Mouse (Mus musculus): ENCODE results near the gene Eif4g3. TPM values are rescaled to one million over a fixed set of nuclear protein-coding genes. Genes with fewer than 3 reads are reported as not detected.

Gene Eif4g3
- polyA plus RNA-seq, 1 experiment from 2014 or later = 43.9 TPM

- peaks cover 45% of the 10 kb centered on the region for H3K36me3 ChIP-seq (ENCODE audit: poor library complexity, severe bottlenecking)
- ATAC-seq = no peak
Measured at GRCm38 (mm10) chr4:138221406-138221805, 228.6 kb downstream of the Eif4g3 start.

DNA sequence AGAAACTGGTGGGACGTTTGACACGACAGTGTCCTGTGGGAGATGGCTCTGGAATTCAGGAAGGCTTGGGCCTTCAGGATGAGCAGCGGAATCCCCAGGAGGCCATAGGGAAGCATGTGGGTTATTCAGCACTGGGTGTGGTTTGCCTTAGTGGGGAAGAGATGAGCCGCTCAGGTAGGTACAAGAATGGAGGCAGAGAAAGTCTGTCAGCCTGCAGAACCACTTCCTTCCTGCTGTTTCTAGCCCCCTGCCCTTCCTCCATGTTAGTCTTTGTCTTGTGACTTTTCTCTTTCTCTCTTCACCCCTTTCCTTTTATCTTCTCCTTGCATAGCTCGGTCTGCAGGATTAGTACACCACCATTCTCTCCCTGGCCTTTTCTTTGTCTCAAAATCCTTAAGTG lies 229.6 kb downstream of the Eif4g3 start:
- H3K27ac ChIP-seq = no peak overlapping the region
- no peaks in the 10 kb centered on the region for H3K27me3 ChIP-seq
- 88% methylated on average over 5 of the region's 5 CpGs for WGBS
- no peak overlapping the region for H3K4me3 ChIP-seq
- ATAC-seq = no peak
- peaks cover 30% of the 10 kb centered on the region for H3K4me1 ChIP-seq
- H3K4me2 ChIP-seq = no peak overlapping the region
- H3K9ac ChIP-seq = no peak overlapping the region
- peaks cover 54% of the 10 kb centered on the region for H3K36me3 ChIP-seq (ENCODE audit: poor library complexity, severe bottlenecking)
- no peaks in the 10 kb centered on the region for H3K9me3 ChIP-seq (replicated peaks)

More at GRCm38 (mm10) chr4:138221406-138221805, 228.6 kb downstream of the Eif4g3 start:
- Histone ChIP-seq H3K27me3 (no peaks in the 10 kb centered on the region), H3K27ac (no peak overlapping the region), H3K4me3 (no peak overlapping the region), H3K4me1 (peaks cover 30% of the 10 kb centered on the region), H3K9ac (no peak overlapping the region), H3K9me3 (replicated peaks) (no peaks in the 10 kb centered on the region), H3K4me2 (no peak overlapping the region)
- 93% methylated on average over 5 of the region's 5 CpGs for WGBS

- no peaks in the 10 kb centered on the region for H3K27me3 ChIP-seq
- no peak overlapping the region for H3K4me3 ChIP-seq
- H3K36me3 ChIP-seq (ENCODE audit: poor library complexity, severe bottlenecking) = peaks cover 66% of the 10 kb centered on the region
- H3K27ac ChIP-seq = no peak overlapping the region
- H3K9me3 ChIP-seq (replicated peaks) = no peaks in the 10 kb centered on the region
- WGBS = 90% methylated on average over 10 of the region's 10 CpGs
- ATAC-seq = no peak
- no peak overlapping the region for H3K9ac ChIP-seq
- H3K4me1 ChIP-seq = peaks cover 21% of the 10 kb centered on the region
- no peak overlapping the region for H3K4me2 ChIP-seq
Measured at GRCm38 (mm10) chr4:138223623-138224022, 230.8 kb downstream of the Eif4g3 start.

DNA sequence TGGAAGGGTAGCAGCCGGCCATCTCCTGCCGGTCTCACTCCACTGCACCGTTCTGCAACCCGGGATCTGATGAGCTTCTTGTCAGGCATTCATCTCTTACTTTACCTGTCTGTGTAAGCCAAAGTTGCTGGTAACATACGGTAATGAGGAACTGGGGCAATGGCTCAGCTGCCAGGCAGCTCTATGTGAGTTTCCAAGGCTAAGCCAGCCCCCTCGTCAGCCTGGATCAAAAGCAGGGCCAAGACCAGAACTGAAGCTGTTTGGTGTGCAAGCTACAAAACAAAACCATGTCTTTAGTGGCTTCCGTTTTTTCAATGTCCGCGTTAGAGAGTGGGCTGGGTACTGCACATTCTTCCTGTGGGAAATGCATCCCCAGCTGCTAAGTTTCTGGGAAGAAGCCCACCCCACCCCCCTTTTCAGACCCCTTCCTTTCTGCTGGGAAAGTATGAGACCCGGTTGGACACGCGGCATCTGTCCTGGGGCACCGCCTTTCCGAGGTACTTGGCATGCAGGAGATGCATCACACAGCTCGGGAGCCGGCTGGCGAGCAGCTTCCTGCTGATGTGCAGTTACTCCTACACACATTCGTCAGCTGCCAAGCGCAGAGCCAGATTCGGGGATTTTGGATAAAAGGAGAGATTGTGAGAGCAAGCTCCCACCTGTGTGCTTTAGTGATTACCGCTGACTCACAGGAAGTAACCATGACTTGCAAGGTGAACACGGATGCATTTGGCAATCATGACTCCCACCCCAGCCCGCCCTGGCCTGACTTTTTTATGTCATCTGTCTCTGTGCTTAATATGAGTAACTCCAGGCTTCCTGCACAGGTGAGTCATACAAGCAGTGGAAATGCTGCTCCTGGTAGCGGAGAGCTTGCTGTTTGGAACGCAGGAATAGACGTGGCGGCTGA lies 254.2 kb downstream of the Eif4g3 start:
- H3K4me3 ChIP-seq = no peak overlapping the region
- peaks cover 60% of the 10 kb centered on the region for H3K36me3 ChIP-seq (ENCODE audit: poor library complexity, severe bottlenecking)
- no peak for ATAC-seq
- H3K27ac ChIP-seq = no peak overlapping the region
- peaks cover 25% of the 10 kb centered on the region for H3K4me1 ChIP-seq
- no peak overlapping the region for H3K9ac ChIP-seq
- H3K27me3 ChIP-seq = peaks cover 30% of the 10 kb centered on the region
- H3K4me2 ChIP-seq = no peak overlapping the region
- no peaks in the 10 kb centered on the region for H3K9me3 ChIP-seq (replicated peaks)
- WGBS = 70% methylated on average over 27 of the region's 27 CpGs

DNA sequence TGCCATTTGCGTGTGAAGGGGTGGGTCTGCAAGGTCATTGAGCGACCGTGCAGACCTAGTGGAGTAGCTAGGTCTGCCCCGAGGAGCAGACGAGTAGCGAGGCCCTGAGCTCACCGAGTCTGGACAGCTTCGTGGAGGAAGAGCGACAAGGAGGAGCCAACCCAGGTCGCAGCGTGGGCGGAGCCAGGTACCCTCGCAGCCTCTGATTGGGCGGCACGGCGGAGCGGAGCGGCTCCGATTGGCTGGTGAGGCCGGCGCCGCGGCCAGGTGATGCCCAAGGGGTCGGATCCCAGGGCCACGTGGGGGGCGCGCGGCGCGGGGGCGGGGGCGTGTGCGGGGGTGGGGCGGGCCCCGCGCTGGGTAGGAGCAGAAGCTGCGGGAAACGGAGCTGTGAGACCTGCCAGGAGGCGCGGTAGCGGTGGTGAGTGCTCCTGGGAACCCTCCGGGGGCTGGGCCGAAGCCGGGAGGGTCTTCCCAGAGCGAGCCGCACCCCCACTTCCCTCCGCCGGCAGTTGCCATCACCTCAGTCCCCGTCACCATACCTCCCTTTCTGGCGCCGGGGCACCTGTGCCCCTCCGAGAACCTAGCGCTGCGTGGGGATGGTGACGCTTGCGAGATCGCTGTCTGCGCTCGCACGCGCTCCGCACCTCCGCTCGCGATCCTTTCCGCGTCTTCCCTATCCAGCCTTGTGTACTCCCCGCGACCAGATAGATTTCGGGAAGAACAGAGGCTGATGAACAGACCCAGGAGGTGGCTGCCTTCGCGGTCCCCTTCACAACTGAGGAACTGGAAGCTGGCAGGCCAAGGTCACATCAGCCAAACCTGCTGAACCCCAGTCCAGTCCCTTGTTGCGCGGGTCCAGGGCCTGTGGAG lies 257.5 kb downstream of the Eif4g3 start, which contains the start of the genes Sh2d5 and Kif17:
Sh2d5 (plus strand) TSS at position 316 of the 873 bp plus-strand sequence.
Kif17 (plus strand) TSS at position 348 of the 873 bp plus-strand sequence.
- Histone ChIP-seq H3K4me2 (peak within 1 kb of the TSS; percentile 98), H3K9me3 (replicated peaks) (no peaks in the 10 kb centered on the region), H3K4me3 (peak within 1 kb of the TSS; percentile 54), H3K27me3 (peaks cover 61% of the 10 kb centered on the region), H3K9ac (peak within 1 kb of the TSS; percentile 63), H3K36me3 (ENCODE audit: poor library complexity, severe bottlenecking) (peaks cover 27% of the 10 kb centered on the region), H3K4me1 (peaks cover 34% of the 10 kb centered on the region), H3K27ac (peak within 1 kb of the TSS; percentile 19; the same call in 1 of the 2 replicates)
- WGBS = under 1% methylated on average over 57 of the region's 74 CpGs
- ATAC-seq = peak; percentile 92

DNA sequence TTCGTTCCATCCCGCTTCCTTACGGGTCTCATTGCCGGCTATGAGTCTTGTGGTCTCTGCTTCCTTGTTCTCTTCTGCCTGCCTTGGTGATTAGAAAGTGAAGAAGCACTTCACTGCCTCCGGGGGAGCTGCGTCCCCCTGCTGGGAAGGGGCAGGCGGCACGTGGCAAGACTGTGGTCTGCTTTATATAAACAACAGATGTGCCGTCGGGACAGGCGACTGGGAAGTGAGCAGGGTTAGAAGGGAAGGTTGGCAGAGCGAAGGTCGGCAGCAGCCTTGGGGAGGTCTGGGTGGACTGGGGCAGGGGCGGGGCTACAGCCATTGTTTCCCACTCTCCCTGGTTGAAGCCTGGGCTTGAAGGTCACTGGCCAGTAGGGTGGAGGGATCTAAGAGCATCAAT lies 259.0 kb downstream of the Eif4g3 start:
- Histone ChIP-seq H3K4me3 (peak overlapping the region; percentile 54), H3K27ac (peak overlapping the region; percentile 19; the same call in 1 of the 2 replicates), H3K4me1 (peaks cover 34% of the 10 kb centered on the region), H3K27me3 (peaks cover 71% of the 10 kb centered on the region), H3K36me3 (ENCODE audit: poor library complexity, severe bottlenecking) (peaks cover 12% of the 10 kb centered on the region), H3K9me3 (replicated peaks) (no peaks in the 10 kb centered on the region), H3K9ac (peak overlapping the region; percentile 57), H3K4me2 (peak overlapping the region; percentile 98)
- under 1% methylated on average over 14 of the region's 14 CpGs for WGBS
- ATAC-seq = peak; percentile 7; the same call in 1 of the 2 replicates

DNA sequence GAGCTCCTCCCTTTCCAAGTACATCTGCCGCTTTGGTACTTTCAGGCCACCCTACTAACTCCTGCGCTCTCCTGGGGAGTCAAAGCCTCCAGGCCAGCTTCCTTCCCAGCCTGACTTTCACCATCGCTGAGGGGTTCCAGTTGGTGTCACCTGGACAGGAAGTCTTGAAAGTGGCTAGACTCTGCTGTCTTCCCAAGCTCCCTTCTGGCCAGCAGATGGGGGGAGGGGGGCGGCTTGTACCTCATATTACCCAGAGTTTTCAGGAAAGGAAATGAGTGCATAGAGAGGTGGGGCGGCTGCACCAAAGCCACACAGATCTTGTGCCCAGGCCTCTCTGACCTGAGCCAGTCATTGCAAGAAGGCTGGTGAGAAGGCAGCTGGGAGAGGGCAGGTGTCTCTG lies 259.4 kb downstream of the Eif4g3 start:
- Histone ChIP-seq H3K4me2 (peak overlapping the region; percentile 98), H3K27me3 (peaks cover 75% of the 10 kb centered on the region), H3K9ac (peak overlapping the region; percentile 57; the same call in 1 of the 2 replicates), H3K4me1 (peaks cover 34% of the 10 kb centered on the region), H3K27ac (no peak overlapping the region), H3K36me3 (ENCODE audit: poor library complexity, severe bottlenecking) (peaks cover 8% of the 10 kb centered on the region), H3K4me3 (peak overlapping the region; percentile 54), H3K9me3 (replicated peaks) (no peaks in the 10 kb centered on the region)
- ATAC-seq = no peak
- whole genome bisulfite sequencing = 19% methylated on average over 5 of the region's 5 CpGs

DNA sequence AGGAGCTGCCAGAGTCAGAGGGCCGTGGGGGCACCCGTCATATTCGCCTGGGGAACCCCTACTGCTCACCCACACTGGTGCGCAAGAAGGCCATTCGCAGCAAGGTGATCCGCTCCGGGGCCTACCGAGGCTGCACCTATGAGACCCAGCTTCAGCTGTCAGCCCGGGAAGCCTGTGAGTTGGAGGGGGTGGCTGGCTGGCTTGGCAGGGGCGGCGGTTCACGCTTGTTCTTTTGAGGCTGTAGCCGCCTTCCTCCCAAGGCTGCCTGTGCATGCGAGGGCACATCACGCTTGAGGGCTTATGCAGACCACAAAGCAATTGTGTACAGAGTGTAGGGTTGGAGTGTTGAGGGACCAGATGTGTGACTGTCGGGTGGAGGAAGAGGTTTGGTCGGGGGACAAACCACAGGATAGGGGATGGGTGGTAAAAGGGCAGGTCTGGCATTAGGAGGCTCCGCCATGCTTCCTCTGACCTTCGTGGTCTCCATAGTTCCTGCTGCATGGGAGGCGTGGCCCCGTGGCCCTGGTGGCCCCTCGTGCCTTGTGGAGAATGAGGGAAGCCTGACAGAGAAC lies 264.4 kb downstream of the Eif4g3 start:
- Histone ChIP-seq H3K9ac (no peak overlapping the region), H3K27ac (no peak overlapping the region), H3K36me3 (ENCODE audit: poor library complexity, severe bottlenecking) (no peaks in the 10 kb centered on the region), H3K4me2 (no peak overlapping the region), H3K27me3 (peaks cover 60% of the 10 kb centered on the region), H3K4me3 (no peak overlapping the region), H3K4me1 (peaks cover 12% of the 10 kb centered on the region), H3K9me3 (replicated peaks) (no peaks in the 10 kb centered on the region)
- WGBS = 83% methylated on average over 22 of the region's 22 CpGs
- ATAC-seq = no peak

Small RNAs within 50 kb of the gene (microRNA-seq; reads per million reads assigned to microRNA genes)
- 1.6 reads per million for gene Mir6399

Other genes with a start within 250 kb of the Eif4g3 start
- gene Alpl, start 196.6 kb upstream of the Eif4g3 start, polyA plus RNA-seq (2015; fragmentation: Nextera tagmentation; extraction: Ambion mirVana) = 10.5 and 11.2 TPM in 2 replicates
- 10.8 and 12.9 TPM in 2 replicates for gene Ece1, start 130.8 kb upstream of the Eif4g3 start, polyA plus RNA-seq (2015; fragmentation: Nextera tagmentation; extraction: Ambion mirVana)
- gene Hp1bp3, start 223.3 kb downstream of the Eif4g3 start, polyA plus RNA-seq (2015; fragmentation: Nextera tagmentation; extraction: Ambion mirVana) = 235 and 259 TPM in 2 replicates

Data from forebrain, embryonic 13.5 days (tissue).